Mouse (Mus musculus): ENCODE results near the gene Birc6.

The Birc6 gene

GRCm38 (mm10) chr17:74706593-74706992 lies 178.5 kb downstream of the Birc6 start:
- in situ Hi-C loops (cut with MboI, MseI): no loop called here

DNA sequence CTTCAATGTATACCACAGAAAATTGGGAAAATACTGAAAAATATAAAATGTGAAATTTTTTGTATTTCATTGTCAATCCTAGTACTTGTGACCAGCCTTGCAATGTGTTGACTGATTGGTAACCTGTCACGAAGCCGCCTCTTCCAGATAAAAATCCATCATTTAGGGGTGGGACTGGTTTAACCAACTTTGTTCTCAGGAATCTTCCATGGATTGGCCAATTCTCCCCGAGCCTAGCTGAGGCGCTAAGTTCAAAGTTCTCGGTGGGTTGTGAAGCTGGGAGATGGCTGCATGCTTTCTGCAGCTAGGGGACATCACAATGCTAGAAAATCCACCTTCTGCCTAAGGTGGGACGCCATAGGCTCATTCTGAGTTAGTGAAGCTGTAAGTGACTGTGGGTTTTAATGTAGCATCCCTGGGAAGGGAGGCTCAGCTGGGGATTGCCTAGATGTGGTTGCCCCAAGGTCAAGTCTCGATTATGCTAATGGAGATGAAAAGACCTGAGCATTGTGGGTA lies 179.6 kb downstream of the Birc6 start:
- in situ Hi-C loops (cut with MboI, MseI): no loop called here

DNA sequence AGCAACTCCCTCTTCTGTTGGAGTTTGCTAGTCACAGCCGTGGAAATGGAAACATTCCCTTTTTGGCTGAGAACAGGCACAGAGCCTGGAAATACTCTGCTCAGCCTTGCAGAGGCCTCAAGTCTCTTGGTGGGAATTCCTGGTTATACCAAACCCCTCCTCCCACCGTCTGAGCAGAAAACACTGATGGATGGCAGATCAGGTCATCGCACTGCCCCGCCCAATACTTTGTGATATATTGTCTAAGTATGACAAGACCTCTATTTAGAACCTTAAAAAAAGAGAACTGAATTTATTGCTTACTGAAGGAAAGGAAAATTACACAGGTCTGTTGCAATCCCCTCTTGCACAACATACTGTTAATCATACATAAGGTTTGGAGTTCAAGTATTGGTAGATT lies 182.6 kb downstream of the Birc6 start:
- in situ Hi-C loops (cut with MboI, MseI): no loop called here

GRCm38 (mm10) chr17:74711627-74712026 lies 183.5 kb downstream of the Birc6 start:
- in situ Hi-C loops (cut with MboI, MseI): no loop called here

DNA sequence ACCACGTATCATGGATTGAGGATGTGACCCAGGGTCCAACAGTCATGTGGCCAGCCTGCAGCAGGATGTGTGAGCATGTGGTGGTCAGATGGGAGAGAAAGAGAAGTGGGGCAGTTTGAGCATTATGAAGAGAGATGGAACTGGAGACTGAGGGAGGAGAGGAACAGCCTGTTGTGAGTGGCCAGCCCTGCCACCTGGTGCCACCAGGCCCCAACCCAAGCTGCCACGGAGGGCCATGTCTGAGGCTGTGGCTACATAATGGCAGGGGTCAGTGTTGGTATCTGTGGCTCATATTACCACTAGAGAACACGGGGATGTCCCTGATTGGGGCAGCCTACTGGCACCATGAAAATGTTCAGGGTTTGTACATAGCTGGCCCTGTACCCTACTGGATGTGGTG lies 187.0 kb downstream of the Birc6 start:
- in situ Hi-C loops (cut with MboI, MseI): no loop called here

GRCm38 (mm10) chr17:74715724-74716123 lies 187.6 kb downstream of the Birc6 start:
- in situ Hi-C loops (cut with MboI, MseI): no loop called here

DNA sequence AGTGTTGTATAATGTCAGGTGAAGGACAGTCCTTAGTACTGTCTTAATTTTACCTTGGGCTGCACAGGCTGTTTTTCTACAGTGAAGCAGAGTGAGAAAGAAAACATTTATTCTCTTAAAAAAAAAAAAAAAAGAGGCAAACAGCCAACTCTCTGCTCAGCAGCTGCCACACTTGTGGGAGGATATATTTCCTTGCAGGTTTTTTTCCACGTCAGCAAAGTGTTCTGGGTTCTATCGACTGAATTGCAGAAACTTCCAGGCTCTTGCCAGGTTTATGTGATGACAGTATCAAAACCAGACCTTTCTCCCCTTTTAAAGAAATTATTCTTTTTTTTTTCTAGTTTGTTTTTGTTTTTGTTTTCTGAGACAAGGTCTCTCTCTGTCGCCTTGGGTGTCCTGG lies 188.5 kb downstream of the Birc6 start:
- in situ Hi-C loops (cut with MboI, MseI): no loop called here

GRCm38 (mm10) chr17:74717091-74717617 lies 189.1 kb downstream of the Birc6 start:
- in situ Hi-C loops (cut with MboI, MseI): no loop called here

GRCm38 (mm10) chr17:74717618-74718151 lies 189.6 kb downstream of the Birc6 start, which contains the start of gene Ttc27:
Gene Ttc27 (plus strand): TSS chr17:74717732.
- in situ Hi-C loops (cut with MboI, MseI): no loop called here

- in situ Hi-C loops (cut with MboI, MseI): loop anchor here (25.0 kb wide), 1 partner anchor 804 kb away; no protein-coding TSS in a partner anchor
These were observed 204.8 kb downstream of the Birc6 start for GRCm38 (mm10) chr17:74732872-74733271.

DNA sequence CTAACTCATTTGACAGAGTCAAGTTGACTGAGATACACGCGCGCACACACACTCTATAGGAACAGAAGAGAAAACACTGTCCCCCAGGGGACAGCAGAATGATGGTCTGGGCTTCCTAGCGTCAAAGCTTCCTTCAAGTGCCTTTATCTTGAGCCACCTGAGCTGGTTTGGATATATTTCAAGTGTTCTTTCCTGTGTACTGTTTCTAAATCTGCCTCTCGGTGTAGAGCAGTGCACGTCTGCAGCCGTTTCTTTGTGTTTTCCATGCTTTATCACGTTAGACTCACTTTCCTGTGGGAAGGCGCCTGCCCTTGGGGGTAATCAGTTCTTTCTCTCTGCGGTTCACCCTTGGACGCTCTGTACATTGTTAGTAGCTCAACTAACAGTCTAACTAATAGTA lies 207.3 kb downstream of the Birc6 start:
- in situ Hi-C loops (cut with MboI, MseI): loop anchor here (25.0 kb wide), 1 partner anchor 802 kb away; no protein-coding TSS in a partner anchor

- in situ Hi-C loops (cut with MboI, MseI): loop anchor here (25.0 kb wide), 1 partner anchor 788 kb away; no protein-coding TSS in a partner anchor
These were observed 221.6 kb downstream of the Birc6 start for GRCm38 (mm10) chr17:74749659-74750058.

DNA sequence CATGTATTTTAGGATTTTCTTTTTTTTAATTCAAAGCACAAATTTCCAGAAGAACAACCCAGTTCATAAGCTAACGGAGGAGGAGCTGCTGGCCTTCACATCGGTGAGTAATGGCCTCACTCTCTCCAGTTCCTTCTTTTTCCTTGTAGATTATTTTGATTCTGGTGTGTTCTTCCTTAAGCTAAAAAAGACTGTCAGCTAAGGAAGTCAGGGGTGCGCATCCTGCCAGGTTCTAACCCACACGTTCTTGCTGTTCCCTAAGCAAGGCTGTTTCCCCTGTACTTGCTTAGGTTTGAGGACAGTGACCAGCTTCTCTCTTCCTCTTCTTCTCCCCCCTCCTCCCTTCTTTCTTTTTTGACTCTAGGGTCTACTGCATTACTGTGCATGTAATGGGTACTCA lies 222.9 kb downstream of the Birc6 start:
- in situ Hi-C loops (cut with MboI, MseI): no loop called here
